Mouse (Mus musculus): ENCODE results near the gene Haghl. TPM values are rescaled to one million over a fixed set of nuclear protein-coding genes. Genes with fewer than 3 reads are reported as not detected.

Gene Haghl
- polyA plus RNA-seq, 1 experiment from 2014 or later = 75.6 TPM

GRCm38 (mm10) chr17:25783086-25783485, 2.4 kb downstream of the Haghl start:
- Histone ChIP-seq H3K36me3 (ENCODE audit: control insufficient read depth, insufficient read depth, low read length) (peaks cover 52% of the 10 kb centered on the region), H3K9ac (ENCODE audit: low read depth, low read length) (no peak overlapping the region), H3K4me1 (ENCODE audit: control insufficient read depth, insufficient read depth, low read length) (peaks cover 12% of the 10 kb centered on the region), H3K4me2 (replicated peaks; ENCODE audit: low read depth, low read length) (no peak overlapping the region), H3K9me3 (ENCODE audit: control insufficient read depth, low read length) (no peaks in the 10 kb centered on the region), H3K4me3 (ENCODE audit: low read length) (no peak overlapping the region), H3K27me3 (ENCODE audit: control insufficient read depth, insufficient read depth, low read length) (no peaks in the 10 kb centered on the region), H3K27ac (ENCODE audit: low read depth, low read length) (no peak overlapping the region)
- 93% methylated on average over 7 of the region's 7 CpGs for WGBS
- ATAC-seq (ENCODE audit: low FRiP score, low TSS enrichment) = no peak

- no peaks in the 10 kb centered on the region for H3K9me3 ChIP-seq (ENCODE audit: control insufficient read depth, low read length)
- H3K36me3 ChIP-seq (ENCODE audit: control insufficient read depth, insufficient read depth, low read length) = peaks cover 54% of the 10 kb centered on the region
- no peak overlapping the region for H3K4me3 ChIP-seq (ENCODE audit: low read length)
- no peak for ATAC-seq (ENCODE audit: low FRiP score, low TSS enrichment)
- H3K27me3 ChIP-seq (ENCODE audit: control insufficient read depth, insufficient read depth, low read length) = no peaks in the 10 kb centered on the region
- H3K4me1 ChIP-seq (ENCODE audit: control insufficient read depth, insufficient read depth, low read length) = peaks cover 12% of the 10 kb centered on the region
- no peak overlapping the region for H3K27ac ChIP-seq (ENCODE audit: low read depth, low read length)
- no peak overlapping the region for H3K4me2 ChIP-seq (replicated peaks; ENCODE audit: low read depth, low read length)
- 80% methylated on average over 6 of the region's 6 CpGs for WGBS
- H3K9ac ChIP-seq (ENCODE audit: low read depth, low read length) = no peak overlapping the region
Measured at GRCm38 (mm10) chr17:25781339-25781738, 4.1 kb downstream of the Haghl start.

DNA sequence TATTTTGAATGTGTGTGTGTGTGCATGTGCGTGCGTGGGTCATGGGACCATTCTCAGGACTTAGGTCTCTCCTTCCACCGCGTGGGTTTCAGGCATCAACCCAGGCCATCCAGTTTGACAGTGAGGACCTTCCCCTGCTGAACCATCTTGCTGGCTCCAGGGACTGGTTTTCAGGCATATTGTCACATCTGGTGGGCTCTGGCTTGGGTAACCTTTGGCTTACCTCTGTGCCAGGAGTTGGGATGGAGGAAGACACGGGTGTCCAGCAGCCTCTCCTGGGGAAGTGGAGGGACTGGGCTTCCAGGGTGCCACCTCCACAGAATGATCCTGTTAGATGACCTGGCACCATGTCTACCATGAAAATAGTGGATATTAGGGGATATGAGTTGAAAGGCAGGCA, 7.5 kb downstream of the Haghl start:
- H3K27ac ChIP-seq (ENCODE audit: low read depth, low read length) = no peak overlapping the region
- peaks cover 6% of the 10 kb centered on the region for H3K4me1 ChIP-seq (ENCODE audit: control insufficient read depth, insufficient read depth, low read length)
- WGBS = 91% methylated on average over 5 of the region's 5 CpGs
- peaks cover 44% of the 10 kb centered on the region for H3K36me3 ChIP-seq (ENCODE audit: control insufficient read depth, insufficient read depth, low read length)
- H3K9ac ChIP-seq (ENCODE audit: low read depth, low read length) = no peak overlapping the region
- no peak overlapping the region for H3K4me2 ChIP-seq (replicated peaks; ENCODE audit: low read depth, low read length)
- no peak overlapping the region for H3K4me3 ChIP-seq (ENCODE audit: low read length)
- no peak for ATAC-seq (ENCODE audit: low FRiP score, low TSS enrichment)
- no peaks in the 10 kb centered on the region for H3K27me3 ChIP-seq (ENCODE audit: control insufficient read depth, insufficient read depth, low read length)
- no peaks in the 10 kb centered on the region for H3K9me3 ChIP-seq (ENCODE audit: control insufficient read depth, low read length)

- WGBS = 75% methylated on average over 10 of the region's 10 CpGs
- Histone ChIP-seq H3K9me3 (ENCODE audit: control insufficient read depth, low read length) (no peaks in the 10 kb centered on the region), H3K36me3 (ENCODE audit: control insufficient read depth, insufficient read depth, low read length) (peaks cover 21% of the 10 kb centered on the region; the same call in 1 of the 2 replicates), H3K27ac (ENCODE audit: low read depth, low read length) (no peak overlapping the region), H3K4me2 (replicated peaks; ENCODE audit: low read depth, low read length) (no peak overlapping the region), H3K27me3 (ENCODE audit: control insufficient read depth, insufficient read depth, low read length) (no peaks in the 10 kb centered on the region), H3K4me1 (ENCODE audit: control insufficient read depth, insufficient read depth, low read length) (peaks cover 6% of the 10 kb centered on the region), H3K4me3 (ENCODE audit: low read length) (no peak overlapping the region), H3K9ac (ENCODE audit: low read depth, low read length) (peak overlapping the region; percentile 4; the same call in 1 of the 2 replicates)
- ATAC-seq (ENCODE audit: low FRiP score, low TSS enrichment) = no peak
Measured at GRCm38 (mm10) chr17:25775318-25776062, 10.0 kb downstream of the Haghl start.

- under 1% methylated on average over 37 of the region's 37 CpGs for WGBS
- no peaks in the 10 kb centered on the region for H3K27me3 ChIP-seq (ENCODE audit: control insufficient read depth, insufficient read depth, low read length)
- peak within 1 kb of the TSS; percentile 80 for H3K9ac ChIP-seq (ENCODE audit: low read depth, low read length)
- peaks cover 15% of the 10 kb centered on the region; the same call in 1 of the 2 replicates for H3K36me3 ChIP-seq (ENCODE audit: control insufficient read depth, insufficient read depth, low read length)
- peaks cover 6% of the 10 kb centered on the region for H3K4me1 ChIP-seq (ENCODE audit: control insufficient read depth, insufficient read depth, low read length)
- peak; percentile 88 for ATAC-seq (ENCODE audit: low FRiP score, low TSS enrichment)
- no peak within 1 kb of the TSS for H3K27ac ChIP-seq (ENCODE audit: low read depth, low read length)
- no peaks in the 10 kb centered on the region for H3K9me3 ChIP-seq (ENCODE audit: control insufficient read depth, low read length)
- peak within 1 kb of the TSS; percentile 75 for H3K4me3 ChIP-seq (ENCODE audit: low read length)
- H3K4me2 ChIP-seq (replicated peaks; ENCODE audit: low read depth, low read length) = peak within 1 kb of the TSS; percentile 75
Measured at GRCm38 (mm10) chr17:25773549-25774120, 11.8 kb downstream of the Haghl start, which contains the start of gene Narfl. Narfl (plus strand) TSS chr17:25773776.

DNA sequence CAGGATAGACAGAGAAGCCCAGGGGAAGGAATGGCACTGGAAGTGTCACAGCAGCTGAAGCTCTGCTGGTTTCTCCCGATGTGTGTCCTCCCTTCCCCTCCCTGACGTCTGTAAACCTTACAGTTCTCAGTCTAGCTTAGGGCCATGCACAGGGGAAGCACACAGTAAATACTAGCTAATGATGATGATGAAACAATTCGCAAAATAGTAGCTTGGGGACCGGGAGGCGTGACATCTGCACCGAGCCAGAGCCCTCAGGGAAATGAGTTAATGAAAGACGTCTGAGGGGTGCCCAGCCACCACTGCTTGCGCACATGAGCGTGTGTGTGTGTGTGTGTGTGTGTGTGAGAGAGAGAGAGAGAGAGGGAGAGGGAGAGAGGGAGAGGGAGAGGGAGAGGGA, 16.1 kb downstream of the Haghl start:
- Histone ChIP-seq H3K9ac (ENCODE audit: low read depth, low read length) (no peak overlapping the region), H3K4me3 (ENCODE audit: low read length) (no peak overlapping the region), H3K9me3 (ENCODE audit: control insufficient read depth, low read length) (no peaks in the 10 kb centered on the region), H3K36me3 (ENCODE audit: control insufficient read depth, insufficient read depth, low read length) (no peaks in the 10 kb centered on the region), H3K4me1 (ENCODE audit: control insufficient read depth, insufficient read depth, low read length) (peaks cover 3% of the 10 kb centered on the region), H3K4me2 (replicated peaks; ENCODE audit: low read depth, low read length) (no peak overlapping the region), H3K27me3 (ENCODE audit: control insufficient read depth, insufficient read depth, low read length) (no peaks in the 10 kb centered on the region), H3K27ac (ENCODE audit: low read depth, low read length) (no peak overlapping the region)
- no peak for ATAC-seq (ENCODE audit: low FRiP score, low TSS enrichment)
- WGBS = 51% methylated on average over 9 of the region's 9 CpGs

GRCm38 (mm10) chr17:25765886-25766285, 19.6 kb downstream of the Haghl start:
- Histone ChIP-seq H3K4me2 (replicated peaks; ENCODE audit: low read depth, low read length) (no peak overlapping the region), H3K4me1 (ENCODE audit: control insufficient read depth, insufficient read depth, low read length) (no peaks in the 10 kb centered on the region), H3K27me3 (ENCODE audit: control insufficient read depth, insufficient read depth, low read length) (no peaks in the 10 kb centered on the region), H3K4me3 (ENCODE audit: low read length) (no peak overlapping the region), H3K9me3 (ENCODE audit: control insufficient read depth, low read length) (no peaks in the 10 kb centered on the region), H3K27ac (ENCODE audit: low read depth, low read length) (no peak overlapping the region), H3K9ac (ENCODE audit: low read depth, low read length) (no peak overlapping the region), H3K36me3 (ENCODE audit: control insufficient read depth, insufficient read depth, low read length) (no peaks in the 10 kb centered on the region)
- WGBS = 46% methylated on average over 5 of the region's 5 CpGs
- ATAC-seq (ENCODE audit: low FRiP score, low TSS enrichment) = no peak

DNA sequence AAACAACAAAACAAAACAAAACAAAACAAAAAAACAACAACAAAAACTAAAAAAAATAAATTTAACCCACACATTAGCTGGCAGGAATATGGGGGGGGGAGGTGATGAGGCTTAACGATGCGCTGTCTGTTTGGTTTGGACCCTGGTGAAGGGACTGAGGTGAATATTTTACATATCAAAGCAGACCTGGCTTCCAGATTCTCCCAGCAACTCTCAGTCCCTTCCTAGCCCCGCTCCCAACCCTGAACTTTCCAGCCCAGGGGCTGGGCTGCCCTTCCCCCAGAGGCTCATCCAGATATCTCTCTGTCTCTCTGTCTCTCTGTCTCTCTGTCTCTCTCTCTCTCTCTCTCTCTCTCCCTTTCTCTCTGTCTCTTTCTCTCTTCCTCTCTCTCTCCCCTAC, 22.9 kb downstream of the Haghl start:
- no peaks in the 10 kb centered on the region for H3K27me3 ChIP-seq (ENCODE audit: control insufficient read depth, insufficient read depth, low read length)
- H3K27ac ChIP-seq (ENCODE audit: low read depth, low read length) = no peak overlapping the region
- no peaks in the 10 kb centered on the region for H3K9me3 ChIP-seq (ENCODE audit: control insufficient read depth, low read length)
- 34% methylated on average over 3 of the region's 3 CpGs for WGBS
- no peaks in the 10 kb centered on the region for H3K36me3 ChIP-seq (ENCODE audit: control insufficient read depth, insufficient read depth, low read length)
- H3K4me3 ChIP-seq (ENCODE audit: low read length) = no peak overlapping the region
- no peak overlapping the region for H3K4me2 ChIP-seq (replicated peaks; ENCODE audit: low read depth, low read length)
- H3K4me1 ChIP-seq (ENCODE audit: control insufficient read depth, insufficient read depth, low read length) = no peaks in the 10 kb centered on the region
- H3K9ac ChIP-seq (ENCODE audit: low read depth, low read length) = no peak overlapping the region
- no peak for ATAC-seq (ENCODE audit: low FRiP score, low TSS enrichment)

DNA sequence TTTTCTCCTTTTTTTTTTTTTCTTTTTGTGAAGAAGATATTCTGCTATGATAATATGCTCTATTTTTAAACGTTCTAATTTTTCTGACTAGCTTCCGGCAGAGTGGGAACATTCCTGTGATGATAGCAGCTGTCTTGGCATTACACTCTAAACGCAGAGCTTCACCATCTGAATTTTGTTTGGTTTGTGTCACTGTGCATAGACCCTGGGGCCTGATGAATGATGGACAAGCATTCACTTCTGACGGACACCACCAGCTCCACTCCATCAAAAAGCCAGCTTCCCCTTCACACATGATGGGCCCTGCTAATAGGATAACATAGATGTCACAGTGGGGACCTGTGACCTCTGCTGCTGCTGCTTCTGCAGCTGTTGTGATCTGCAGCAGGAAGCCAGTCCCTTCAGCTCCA, 23.9 kb downstream of the Haghl start:
- WGBS = 61% methylated on average over 4 of the region's 4 CpGs
- no peak overlapping the region for H3K4me3 ChIP-seq (ENCODE audit: low read length)
- no peak overlapping the region for H3K9ac ChIP-seq (ENCODE audit: low read depth, low read length)
- no peaks in the 10 kb centered on the region for H3K27me3 ChIP-seq (ENCODE audit: control insufficient read depth, insufficient read depth, low read length)
- no peaks in the 10 kb centered on the region for H3K9me3 ChIP-seq (ENCODE audit: control insufficient read depth, low read length)
- no peaks in the 10 kb centered on the region for H3K36me3 ChIP-seq (ENCODE audit: control insufficient read depth, insufficient read depth, low read length)
- ATAC-seq (ENCODE audit: low FRiP score, low TSS enrichment) = no peak
- H3K27ac ChIP-seq (ENCODE audit: low read depth, low read length) = no peak overlapping the region
- no peaks in the 10 kb centered on the region for H3K4me1 ChIP-seq (ENCODE audit: control insufficient read depth, insufficient read depth, low read length)
- no peak overlapping the region for H3K4me2 ChIP-seq (replicated peaks; ENCODE audit: low read depth, low read length)
